Mouse (Mus musculus) liver (tissue): ENCODE data around the gene Vmn1r26.
"Not testable (repeated sequence)": the region's sequence is repeated elsewhere in the genome, so short reads cannot be mapped to it uniquely, and the experiment has no call there.

Experiments
- DNase-seq: peaks from one replicate; pipeline ENCODE4 v3.0.0-alpha.2; 2020; ENCODE audit warnings: mixed read lengths

The Vmn1r26 gene

GRCm38 (mm10) chr6:58015059-58015458, at the start of gene Vmn1r26:
Gene Vmn1r26, minus strand, starts transcription at chr6:58015159.
- DNase-seq: no peak

GRCm38 (mm10) chr6:58044025-58044424, 29.1 kb upstream of the Vmn1r26 start:
- no peak for DNase-seq

GRCm38 (mm10) chr6:58017478-58017877, 2.5 kb upstream of the Vmn1r26 start:
- DNase-seq: not testable (repeated sequence)

GRCm38 (mm10) chr6:57980710-57981109, 34.2 kb downstream of the Vmn1r26 start, which contains the start of gene Vmn1r25:
Gene Vmn1r25, minus strand, starts transcription at chr6:57980810.
- DNase-seq: no peak

DNA sequence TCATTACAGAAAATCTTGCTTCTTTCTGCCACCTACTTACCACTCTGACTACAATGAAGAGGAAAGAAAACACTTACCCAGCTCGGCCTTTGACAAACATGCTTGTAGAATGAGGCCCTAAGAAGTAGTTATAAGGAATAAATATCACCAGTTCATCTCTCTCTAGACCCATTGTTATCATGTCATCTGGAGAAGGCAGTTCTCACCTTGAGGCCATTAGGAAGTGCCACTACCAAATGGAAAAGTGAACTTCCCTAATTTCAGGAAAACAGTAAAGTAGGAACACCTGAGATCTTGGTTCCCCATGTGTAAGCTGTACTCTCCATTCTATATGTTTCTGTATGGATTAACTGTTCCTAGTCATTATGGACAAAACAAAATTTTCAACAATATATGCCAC, 53.6 kb downstream of the Vmn1r26 start, which contains the start of gene Vmn1r24:
Gene Vmn1r24 (minus strand): TSS at position 101 of the 400 bp plus-strand sequence.
- DNase-seq: not testable (repeated sequence)
